Mouse (Mus musculus): Measurements from ENCODE around the gene Zdhhc12.
"Not testable (repeated sequence)": the region's sequence is repeated elsewhere in the genome, so short reads cannot be mapped to it uniquely, and the experiment has no call there.

Zdhhc12 gene

GRCm38 (mm10) chr2:30093471-30094207, at the start of gene Zdhhc12:
Gene Zdhhc12 (minus strand): TSS chr2:30093648.
- DNase-seq (ENCODE audit: inconsistent age in 2 of 2, low spot score in 1 of 2) = peak; percentile 99

- DNase-seq (ENCODE audit: inconsistent age in 2 of 2, low spot score in 1 of 2) = not testable (repeated sequence)
Observed at GRCm38 (mm10) chr2:30140021-30140420, 46.6 kb upstream of the Zdhhc12 start.

DNA sequence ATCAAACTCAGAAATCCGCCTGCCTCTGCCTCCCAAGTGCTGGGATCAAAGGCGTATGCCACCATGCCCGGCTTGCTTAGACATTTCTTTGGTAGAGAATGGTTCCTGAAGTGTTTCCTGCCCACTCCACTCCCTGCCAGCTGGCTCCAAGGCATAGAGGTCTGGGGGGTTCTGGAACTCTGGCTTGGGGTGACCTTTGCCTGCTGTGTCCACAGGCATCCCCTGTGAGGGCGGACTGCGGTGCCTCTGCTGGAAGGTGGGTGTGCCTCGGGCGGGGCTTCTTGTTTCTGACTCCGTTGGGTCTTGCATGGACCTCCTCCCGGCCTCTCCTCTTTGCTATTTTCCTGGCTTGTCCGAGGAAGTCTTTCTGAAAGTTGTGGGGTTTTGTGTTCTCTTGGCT, 43.0 kb upstream of the Zdhhc12 start:
- no peak for DNase-seq (ENCODE audit: inconsistent age in 2 of 2, low spot score in 1 of 2)

GRCm38 (mm10) chr2:30134928-30135620, 41.6 kb upstream of the Zdhhc12 start:
- DNase-seq (ENCODE audit: inconsistent age in 2 of 2, low spot score in 1 of 2) = peak in 1 of 2 experiments; percentile 52

GRCm38 (mm10) chr2:30134378-30134711, 40.9 kb upstream of the Zdhhc12 start:
- DNase-seq (ENCODE audit: inconsistent age in 2 of 2, low spot score in 1 of 2) = peak in 1 of 2 experiments; percentile 31

- peak; percentile 98 to 100 for DNase-seq (ENCODE audit: inconsistent age in 2 of 2, low spot score in 1 of 2)
Observed at GRCm38 (mm10) chr2:30133613-30134377, 40.3 kb upstream of the Zdhhc12 start, which contains the start of gene Tbc1d13. Gene Tbc1d13 (plus strand): TSS chr2:30133746.

- DNase-seq (ENCODE audit: inconsistent age in 2 of 2, low spot score in 1 of 2) = peak; percentile 43 to 84
Observed at GRCm38 (mm10) chr2:30132801-30133612, 39.6 kb upstream of the Zdhhc12 start.

DNA sequence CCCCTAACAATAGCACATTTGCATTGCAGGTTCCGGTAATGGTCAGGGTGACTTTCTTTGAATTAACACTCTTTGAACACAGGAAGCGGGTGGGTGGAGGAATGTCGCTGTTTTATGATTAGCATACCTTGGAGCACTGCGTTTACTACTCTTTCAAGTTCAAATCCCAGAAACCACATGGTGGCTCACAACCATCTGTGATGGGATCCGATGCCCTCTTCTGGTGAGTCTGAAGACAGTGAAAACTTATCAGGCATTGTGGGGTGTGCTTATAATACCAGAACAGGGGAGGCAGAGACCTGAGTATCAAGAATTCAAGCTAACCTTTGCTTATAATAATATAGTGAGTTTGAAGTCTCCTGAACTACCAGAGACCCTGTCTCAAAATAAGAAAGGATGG, 37.8 kb upstream of the Zdhhc12 start:
- not testable (repeated sequence) for DNase-seq (ENCODE audit: inconsistent age in 2 of 2, low spot score in 1 of 2)

DNA sequence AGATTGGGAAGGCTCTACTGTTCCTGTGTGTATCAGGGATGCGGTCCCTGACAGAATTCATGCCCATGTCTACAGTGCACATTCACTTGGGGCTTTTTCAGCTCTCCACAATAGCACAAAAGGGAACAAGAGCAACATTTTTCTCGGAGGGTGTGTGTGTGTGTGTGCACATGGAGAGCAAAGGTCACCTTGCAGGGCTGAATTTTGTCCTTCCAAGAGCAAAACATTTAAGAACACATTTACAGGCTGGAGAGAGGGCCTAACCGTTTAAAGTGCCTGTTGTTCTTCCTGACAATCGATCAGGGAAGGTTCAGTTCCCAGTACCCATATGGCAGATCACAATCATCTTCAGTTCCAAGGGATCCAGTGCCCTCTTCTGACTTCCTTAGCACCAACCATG, 36.7 kb upstream of the Zdhhc12 start:
- DNase-seq (ENCODE audit: inconsistent age in 2 of 2, low spot score in 1 of 2) = no peak

DNA sequence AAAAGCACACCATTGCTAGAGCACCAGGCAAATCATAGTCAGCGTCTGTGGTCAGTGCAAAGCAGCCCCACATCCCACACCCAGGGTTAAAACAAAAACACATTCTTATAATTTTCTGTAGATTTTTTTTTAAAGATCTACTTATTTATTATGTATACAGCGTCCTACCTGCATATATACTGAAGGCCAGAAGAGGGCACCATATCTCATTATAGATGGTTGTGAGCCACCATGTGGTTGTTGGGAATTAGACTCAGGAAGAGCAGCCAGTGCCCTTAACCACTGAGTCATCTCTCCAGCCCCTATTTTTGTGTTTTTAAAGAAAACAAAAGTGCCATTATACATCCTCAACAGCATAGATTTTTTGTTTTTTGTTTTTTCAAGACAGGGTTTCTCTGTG, 35.3 kb upstream of the Zdhhc12 start:
- DNase-seq (ENCODE audit: inconsistent age in 2 of 2, low spot score in 1 of 2) = peak in 1 of 2 experiments; percentile 81

DNA sequence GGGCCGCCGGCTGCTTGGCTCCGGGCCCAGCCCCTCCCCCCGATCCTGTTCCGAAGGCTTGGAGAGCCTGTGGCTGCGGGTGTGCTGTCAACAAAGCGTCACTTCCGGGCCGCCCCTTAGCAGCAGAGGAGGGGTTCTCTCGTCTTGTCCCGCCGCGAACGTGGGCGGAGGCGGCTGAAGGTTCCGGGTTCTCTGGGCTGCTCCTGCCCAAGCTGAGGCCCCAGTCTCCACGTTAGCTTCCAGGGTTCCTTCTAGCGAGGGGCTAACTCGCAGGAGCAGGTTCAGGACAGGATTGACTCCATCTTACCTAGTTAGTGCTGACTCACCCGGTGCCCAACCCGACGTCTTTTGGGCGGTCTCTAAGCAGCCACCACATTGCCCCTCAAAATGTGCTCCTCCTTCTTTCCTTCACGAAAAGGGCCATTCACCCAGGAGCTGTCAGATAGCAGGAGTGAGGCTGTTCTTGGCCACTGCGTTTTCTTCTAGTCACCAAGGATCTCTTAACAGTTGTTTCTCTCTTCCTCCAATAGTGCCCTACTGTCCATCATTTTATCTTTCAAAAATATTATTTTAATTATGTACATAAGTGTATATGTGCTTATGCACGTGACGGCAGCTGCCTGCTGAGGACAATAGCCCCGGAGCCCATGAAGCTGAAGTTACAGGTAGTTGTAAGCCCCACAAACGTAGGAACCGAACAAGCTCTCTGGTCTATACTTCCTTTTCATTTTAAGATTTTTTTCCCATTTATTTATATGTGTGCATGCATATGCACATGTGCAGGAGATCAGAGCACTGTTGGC, 31.2 kb upstream of the Zdhhc12 start, which contains the start of gene Zer1:
Zer1 (minus strand) TSS at position 114 of the 803 bp plus-strand sequence.
- DNase-seq (ENCODE audit: inconsistent age in 2 of 2, low spot score in 1 of 2) = peak; percentile 97 to 98

DNA sequence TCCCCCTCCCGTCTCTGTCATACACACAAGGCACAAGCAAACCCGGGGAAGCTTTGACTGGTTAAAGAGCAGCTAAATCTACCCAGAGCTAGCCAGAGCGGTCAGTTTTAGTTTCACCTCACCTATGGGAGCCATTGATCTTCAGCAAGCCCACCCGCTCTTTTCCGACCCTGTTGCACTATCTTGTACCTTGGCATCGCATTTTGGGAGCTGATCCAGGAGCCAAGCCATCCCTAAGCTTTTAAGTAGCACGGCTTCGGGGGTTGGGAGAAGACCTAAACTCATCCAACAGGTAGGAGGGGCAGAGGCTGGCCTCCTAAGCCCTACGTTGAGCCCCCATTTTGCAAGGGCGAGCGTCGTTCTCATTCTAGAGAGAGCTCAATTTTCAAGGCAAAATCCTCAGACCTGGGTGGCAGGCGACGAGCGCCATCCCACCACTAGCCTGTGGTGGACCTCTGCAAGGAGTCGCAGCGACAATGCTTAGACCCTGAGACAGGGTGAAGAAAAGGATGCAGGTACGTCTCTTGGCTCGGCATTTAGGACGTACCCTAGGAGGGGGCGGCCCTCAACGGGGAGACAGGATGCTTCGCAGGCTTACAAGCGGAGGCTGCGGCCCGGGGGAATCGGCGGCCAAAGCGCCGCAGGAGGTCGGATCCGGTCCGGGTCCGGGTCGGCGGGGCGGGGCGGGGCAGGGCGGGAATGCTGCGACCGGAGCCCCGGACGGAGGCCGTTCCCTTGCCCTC, 30.5 kb upstream of the Zdhhc12 start:
- DNase-seq (ENCODE audit: inconsistent age in 2 of 2, low spot score in 1 of 2) = no peak

- DNase-seq (ENCODE audit: inconsistent age in 2 of 2, low spot score in 1 of 2) = no peak
Observed at GRCm38 (mm10) chr2:30122766-30123165, 29.3 kb upstream of the Zdhhc12 start.

DNA sequence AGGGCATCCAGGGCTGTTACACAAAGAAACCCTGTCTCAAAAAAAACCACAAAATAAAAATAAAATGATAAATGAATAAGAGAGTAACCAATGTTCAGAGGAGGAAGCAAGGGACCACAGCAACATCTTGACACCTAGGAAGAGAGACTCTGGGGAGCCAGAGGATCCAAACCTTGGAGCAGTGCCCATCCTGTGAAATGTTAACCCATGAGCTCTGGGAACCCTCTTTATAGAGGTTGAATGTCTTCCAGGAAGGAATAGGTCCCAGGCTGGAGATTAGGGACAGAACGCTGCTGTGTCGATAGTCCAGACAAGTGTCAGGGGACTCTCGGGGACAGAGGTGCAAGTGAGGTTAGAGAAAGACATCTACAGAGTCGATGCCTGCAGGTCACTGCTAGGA, 26.8 kb upstream of the Zdhhc12 start:
- no peak for DNase-seq (ENCODE audit: inconsistent age in 2 of 2, low spot score in 1 of 2)

GRCm38 (mm10) chr2:30119641-30120051, 26.2 kb upstream of the Zdhhc12 start:
- no peak for DNase-seq (ENCODE audit: inconsistent age in 2 of 2, low spot score in 1 of 2)

GRCm38 (mm10) chr2:30112564-30112963, 19.1 kb upstream of the Zdhhc12 start:
- no peak for DNase-seq (ENCODE audit: inconsistent age in 2 of 2, low spot score in 1 of 2)

DNA sequence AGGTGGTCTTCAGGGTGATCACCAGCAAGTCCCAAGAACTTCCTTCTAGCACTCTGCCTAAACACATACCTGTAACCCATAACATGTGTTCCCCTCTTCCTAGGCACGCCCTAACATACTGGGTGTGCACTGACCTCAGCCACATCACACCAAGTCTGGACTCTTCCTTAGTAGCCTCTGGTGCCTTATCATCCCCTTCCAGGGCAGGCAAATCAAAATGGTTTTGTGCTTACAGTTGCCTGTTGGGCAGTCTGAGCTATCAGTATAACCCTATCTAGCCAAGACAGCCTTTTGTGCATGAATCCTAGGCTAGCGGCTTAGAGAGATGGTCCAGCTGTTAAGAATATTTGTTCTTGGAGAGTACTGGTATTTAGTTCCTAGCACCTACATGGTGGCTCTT, 18.1 kb upstream of the Zdhhc12 start:
- no peak for DNase-seq (ENCODE audit: inconsistent age in 2 of 2, low spot score in 1 of 2)

DNA sequence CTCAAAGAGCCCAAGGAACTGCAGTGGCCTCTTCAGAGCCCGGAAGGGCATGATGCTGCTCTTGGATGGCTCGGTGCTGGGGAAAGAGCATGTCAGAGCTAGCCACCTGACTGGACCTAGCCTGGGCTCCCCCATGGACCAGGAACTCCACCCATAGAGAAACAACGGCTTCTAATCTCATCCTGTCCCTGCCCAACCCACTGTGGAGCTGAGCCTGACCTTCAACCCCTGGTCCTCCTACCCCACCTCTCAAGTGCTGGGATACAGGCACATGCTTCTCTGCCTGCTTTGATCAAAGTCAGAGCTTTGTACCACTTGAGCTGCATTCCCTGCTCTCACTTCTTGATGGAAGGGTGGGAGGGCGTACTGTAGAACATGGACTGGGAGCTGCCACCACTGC, 14.8 kb upstream of the Zdhhc12 start:
- DNase-seq (ENCODE audit: inconsistent age in 2 of 2, low spot score in 1 of 2) = no peak

DNA sequence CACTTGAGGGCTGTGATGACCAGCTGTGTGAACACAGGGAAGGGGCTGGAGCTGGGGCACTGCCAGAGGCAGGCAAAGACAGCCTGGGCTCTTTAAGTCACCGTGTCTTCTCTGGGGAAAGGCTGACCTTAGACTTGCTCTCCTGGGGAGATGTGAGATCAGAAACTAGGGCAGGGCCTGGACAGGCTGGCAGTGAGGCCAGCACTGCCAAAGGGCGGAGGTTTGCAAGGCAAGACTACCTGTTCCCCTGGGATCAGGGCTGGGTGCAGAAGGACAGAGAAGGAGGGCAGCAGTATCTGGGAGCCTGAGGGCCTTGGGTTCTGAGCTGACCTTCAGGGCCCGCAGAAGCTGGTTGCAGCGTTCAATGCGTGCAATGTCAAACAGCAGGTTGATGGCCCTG, 14.2 kb upstream of the Zdhhc12 start:
- no peak for DNase-seq (ENCODE audit: inconsistent age in 2 of 2, low spot score in 1 of 2)

Data from adrenal gland, adult (tissue).